Mouse (Mus musculus) thymus, postnatal 14 days (tissue): ENCODE data around the gene U2af1.
"Not testable (repeated sequence)": the region's sequence is repeated elsewhere in the genome, so short reads cannot be mapped to it uniquely, and the experiment has no call there.

ENCODE experiments used
- DNase-seq: peaks from one replicate; pipeline ENCODE4 v3.0.0; 2021

U2af1 gene

GRCm38 (mm10) chr17:31609173-31609572, 49.5 kb downstream of the U2af1 start:
- not testable (repeated sequence) for DNase-seq

DNA sequence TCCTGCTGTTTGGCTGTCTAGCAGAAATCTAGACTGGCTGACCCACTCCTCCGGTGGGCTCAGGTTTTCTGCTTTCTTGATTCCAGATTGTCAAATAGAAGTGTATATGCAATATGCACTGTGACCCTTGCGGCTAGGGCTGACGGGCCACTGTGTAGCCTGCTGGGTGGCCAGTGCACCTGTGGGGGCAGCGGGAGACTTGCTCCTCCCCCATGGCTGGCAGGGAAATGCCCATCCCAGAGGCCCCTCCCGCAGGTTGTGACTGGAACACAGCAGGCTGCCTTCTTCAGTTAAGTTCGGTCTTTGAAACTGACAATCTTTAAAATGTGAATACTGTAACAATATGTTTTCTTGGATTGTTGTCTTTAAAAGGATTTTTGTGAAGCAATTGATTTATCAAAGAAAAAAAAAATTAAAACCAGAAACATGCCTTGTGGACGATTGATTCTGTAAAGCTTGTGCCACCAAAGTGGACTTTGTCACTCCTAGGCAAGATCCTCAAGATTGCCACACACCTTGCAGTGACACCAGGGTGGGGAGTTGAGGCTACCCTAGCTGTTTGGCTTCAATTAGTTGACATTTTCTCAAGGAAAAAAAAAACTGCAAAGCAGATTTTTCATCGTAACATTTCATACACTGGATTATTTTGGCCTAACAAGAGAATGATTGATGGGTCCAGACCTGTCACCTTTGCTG, 51.3 kb downstream of the U2af1 start:
- no peak for DNase-seq

DNA sequence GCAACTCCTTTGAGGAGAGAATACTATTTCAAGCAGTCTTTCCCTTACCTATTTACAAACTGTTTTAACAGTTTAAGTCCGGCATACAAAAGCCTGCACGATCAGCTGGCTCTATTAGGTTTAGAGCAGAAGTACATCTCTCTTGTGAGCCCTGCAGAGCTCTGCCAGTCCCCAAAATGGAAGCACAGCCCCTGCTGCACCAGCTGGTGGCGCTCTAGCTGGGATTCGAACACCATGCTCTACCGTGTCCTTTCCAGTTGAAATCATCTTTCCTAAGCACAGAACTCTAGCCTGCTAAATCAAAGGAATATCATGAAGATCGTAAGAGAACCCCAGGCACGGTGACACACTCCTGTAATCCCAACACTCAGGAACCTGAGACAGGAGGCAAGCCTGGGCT, 52.3 kb downstream of the U2af1 start:
- DNase-seq, result no peak

- no peak for DNase-seq
These were observed 60.1 kb downstream of the U2af1 start for GRCm38 (mm10) chr17:31598593-31598992.

GRCm38 (mm10) chr17:31597957-31598356, 60.7 kb downstream of the U2af1 start:
- no peak for DNase-seq
